Mouse (Mus musculus) intestine, embryonic 14.5 days (tissue): ENCODE results near the gene Scamp1. TPM values are rescaled to one million over a fixed set of nuclear protein-coding genes. Genes with fewer than 3 reads are reported as not detected.

Experiments
- ATAC-seq: fragments of 200-750 bp; cut with Nextera tagmentation; replicated peaks from 2 replicates; pipeline ENCODE4 v1.8.0; 2017; ENCODE audit warnings: low read depth, moderate number of reproducible peaks, moderate TSS enrichment, moderate library complexity; ENCODE audit not compliant: low FRiP score, low TSS enrichment
- DNase-seq: peaks from one replicate; pipeline ENCODE4 v3.0.0-alpha.2; 2018; ENCODE audit warnings: low spot score
- H3K27ac ChIP-seq: fragments of 300-500 bp; sonication (generic); 2 replicates; pipeline ENCODE4 v1.5.1; 2014; ENCODE audit warnings: low read depth, mild to moderate bottlenecking, control low read depth
- H3K27me3 ChIP-seq: fragments of 300-500 bp; sonication (generic); replicated peaks from 2 replicates; pipeline ENCODE4 v1.6.1; 2014; ENCODE audit warnings: low read length, control low read depth; ENCODE audit not compliant: control insufficient read depth, insufficient read depth
- H3K36me3 ChIP-seq: fragments of 300-500 bp; sonication (generic); 2 replicates; pipeline ENCODE4 v1.6.1; 2014; ENCODE audit warnings: low read length, control low read depth; ENCODE audit not compliant: control insufficient read depth, insufficient read depth
- H3K4me1 ChIP-seq: fragments of 300-500 bp; sonication (generic); replicated peaks from 2 replicates; pipeline ENCODE4 v1.6.1; 2014; ENCODE audit warnings: low read length, control low read depth, mixed read lengths; ENCODE audit not compliant: control insufficient read depth, insufficient read depth
- H3K4me2 ChIP-seq: fragments of 300-500 bp; sonication (generic); 2 replicates; pipeline ENCODE4 v1.6.1; 2014; ENCODE audit warnings: low read length
- H3K4me3 ChIP-seq: fragments of 300-500 bp; sonication (generic); 2 replicates; pipeline ENCODE4 v1.5.1; 2014; ENCODE audit warnings: low read depth, low read length, control low read depth, mixed read lengths
- H3K9ac ChIP-seq: fragments of 300-500 bp; sonication (generic); 2 replicates; pipeline ENCODE4 v1.6.1; 2014; ENCODE audit warnings: mild to moderate bottlenecking, low read length
- H3K9me3 ChIP-seq: fragments of 300-500 bp; sonication (generic); 2 replicates; pipeline ENCODE4 v1.6.1; 2016; ENCODE audit warnings: low read length, control low read depth; ENCODE audit not compliant: control insufficient read depth
- WGBS: fragments of 180-500 bp; shearing (Covaris S2); extraction: QIAGEN DNeasy Blood & Tissue Kit; methylation state at CpG from one replicate; pipeline ENCODE4 v1.1.7; 2014; 5-methylcytosine and 5-hydroxymethylcytosine counted together
- polyA plus RNA-seq: library from polyadenylated mRNA; unstranded; fragments of >200 nt; fragmentation: Nextera tagmentation; extraction: Ambion mirVana; gene quantifications from 2 replicates; pipeline ENCODE4 v1.2.1, GENCODE M21; 2014

Gene Scamp1
- polyA plus RNA-seq, 1 experiment from 2014 or later: 30.2 TPM

GRCm38 (mm10) chr13:94254286-94254685, 31.4 kb downstream of the Scamp1 start:
- 75% methylated on average over 3 of the region's 3 CpGs for WGBS

GRCm38 (mm10) chr13:94253052-94253451, 32.6 kb downstream of the Scamp1 start:
- H3K4me1 ChIP-seq: peaks cover 11% of the 10 kb centered on the region
- DNase-seq (no peak), ATAC-seq (no peak)
- H3K9me3 ChIP-seq: no peaks in the 10 kb centered on the region
- no peak overlapping the region for H3K9ac ChIP-seq
- 79% methylated on average over 5 of the region's 5 CpGs for WGBS
- H3K27me3 ChIP-seq: no peaks in the 10 kb centered on the region
- H3K36me3 ChIP-seq: no peaks in the 10 kb centered on the region
- H3K4me3 ChIP-seq: no peak overlapping the region
- H3K27ac ChIP-seq: no peak overlapping the region
- no peak overlapping the region for H3K4me2 ChIP-seq

More at GRCm38 (mm10) chr13:94254286-94254685, 31.4 kb downstream of the Scamp1 start:
- no peaks in the 10 kb centered on the region for H3K27me3 ChIP-seq
- peaks cover 15% of the 10 kb centered on the region for H3K4me1 ChIP-seq
- H3K9ac ChIP-seq: no peak overlapping the region
- no peaks in the 10 kb centered on the region for H3K9me3 ChIP-seq
- no peak overlapping the region for H3K4me3 ChIP-seq
- no peak for ATAC-seq
- no peak overlapping the region for H3K4me2 ChIP-seq
- no peak overlapping the region for H3K27ac ChIP-seq
- DNase-seq: no peak
- H3K36me3 ChIP-seq: no peaks in the 10 kb centered on the region

DNA sequence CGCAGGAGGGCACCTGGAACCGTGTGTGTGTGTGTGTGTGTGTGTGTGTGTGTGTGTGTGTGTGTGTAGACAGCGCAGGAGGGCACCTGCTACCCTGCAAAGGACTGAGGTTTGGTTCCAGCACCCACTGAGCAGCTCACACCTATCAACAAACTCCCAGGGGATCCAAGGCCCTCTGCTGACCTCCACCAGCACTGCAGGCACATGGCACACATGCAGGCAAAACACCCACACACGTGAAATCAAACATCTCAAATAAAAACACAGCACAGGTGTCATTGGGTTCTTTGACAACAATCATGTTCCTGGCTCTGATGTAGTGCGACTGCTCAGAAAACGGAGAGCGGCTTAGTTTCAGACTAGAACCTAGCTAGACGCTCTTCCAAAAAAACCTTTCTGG, 34.9 kb downstream of the Scamp1 start:
- DNase-seq: no peak
- Histone ChIP-seq H3K4me1 (no peaks in the 10 kb centered on the region), H3K27me3 (no peaks in the 10 kb centered on the region), H3K27ac (no peak overlapping the region), H3K36me3 (no peaks in the 10 kb centered on the region), H3K9ac (no peak overlapping the region), H3K4me2 (no peak overlapping the region), H3K9me3 (no peaks in the 10 kb centered on the region), H3K4me3 (no peak overlapping the region)
- 91% methylated on average over 8 of the region's 8 CpGs for WGBS
- ATAC-seq: no peak

DNA sequence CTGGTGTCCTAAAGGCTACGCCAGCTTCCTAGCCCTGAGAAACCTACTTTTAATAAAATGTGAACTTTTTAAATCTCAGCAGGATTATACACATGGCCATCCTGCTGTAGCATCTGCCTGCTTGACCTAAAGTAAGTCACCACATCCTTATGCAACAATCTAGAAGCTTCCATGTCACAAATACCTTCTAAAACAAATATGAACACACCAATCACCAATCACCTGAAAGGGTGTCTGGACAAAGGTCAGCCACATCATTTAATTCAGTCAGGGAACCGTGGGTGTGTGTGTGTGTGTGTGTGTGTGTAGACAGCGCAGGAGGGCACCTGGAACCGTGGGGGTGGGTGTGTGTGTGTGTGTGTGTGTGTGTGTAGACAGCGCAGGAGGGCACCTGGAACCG, 35.5 kb downstream of the Scamp1 start:
- no peaks in the 10 kb centered on the region for H3K36me3 ChIP-seq
- H3K27me3 ChIP-seq: no peaks in the 10 kb centered on the region
- no peak for DNase-seq
- ATAC-seq: no peak
- H3K4me2 ChIP-seq: no peak overlapping the region
- H3K4me3 ChIP-seq: no peak overlapping the region
- 82% methylated on average over 6 of the region's 6 CpGs for WGBS
- H3K27ac ChIP-seq: no peak overlapping the region
- H3K4me1 ChIP-seq: no peaks in the 10 kb centered on the region
- H3K9me3 ChIP-seq: no peaks in the 10 kb centered on the region
- H3K9ac ChIP-seq: no peak overlapping the region

GRCm38 (mm10) chr13:94242897-94243296, 42.8 kb downstream of the Scamp1 start:
- no peak overlapping the region for H3K4me2 ChIP-seq
- no peak overlapping the region for H3K4me3 ChIP-seq
- no peak overlapping the region for H3K27ac ChIP-seq
- ATAC-seq: no peak
- H3K9ac ChIP-seq: no peak overlapping the region
- 83% methylated on average over 2 of the region's 2 CpGs for WGBS
- H3K27me3 ChIP-seq: no peaks in the 10 kb centered on the region
- H3K36me3 ChIP-seq: no peaks in the 10 kb centered on the region
- no peaks in the 10 kb centered on the region for H3K4me1 ChIP-seq
- no peaks in the 10 kb centered on the region for H3K9me3 ChIP-seq
- no peak for DNase-seq

DNA sequence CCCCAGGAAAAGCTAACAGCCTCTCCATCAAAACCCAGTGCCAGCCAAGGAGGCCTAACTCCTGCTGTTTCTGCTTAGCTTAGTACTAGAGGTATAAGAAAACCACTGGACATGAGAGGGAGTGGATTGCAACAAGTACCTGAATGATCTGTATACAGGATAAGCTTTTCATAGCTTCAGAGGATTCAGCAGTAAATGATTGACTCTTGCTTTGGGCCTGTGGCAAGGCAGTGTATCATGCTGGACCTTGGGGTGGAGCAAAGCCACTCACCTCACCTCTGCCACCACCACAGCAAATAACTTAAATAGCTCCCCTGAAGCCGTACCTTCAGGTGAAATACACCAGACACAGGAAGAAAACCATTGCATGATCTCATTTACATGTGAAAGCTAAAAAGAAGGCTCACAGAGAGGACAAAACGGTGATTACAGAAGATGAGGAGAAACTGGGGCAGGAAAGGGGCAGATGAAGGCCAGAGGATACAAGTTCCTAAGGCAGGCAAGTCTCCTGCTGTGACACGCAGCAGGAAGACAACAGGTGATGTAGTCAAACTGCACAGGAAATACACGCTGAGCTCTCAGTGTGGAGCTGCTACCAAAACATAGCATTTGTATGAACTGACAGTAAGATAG, 43.6 kb downstream of the Scamp1 start:
- Histone ChIP-seq H3K36me3 (no peaks in the 10 kb centered on the region), H3K4me3 (no peak overlapping the region), H3K4me1 (no peaks in the 10 kb centered on the region), H3K27ac (no peak overlapping the region), H3K9ac (no peak overlapping the region), H3K27me3 (no peaks in the 10 kb centered on the region), H3K9me3 (no peaks in the 10 kb centered on the region), H3K4me2 (no peak overlapping the region)
- ATAC-seq (no peak), DNase-seq (no peak)
- WGBS: 45% methylated on average over 4 of the region's 4 CpGs

GRCm38 (mm10) chr13:94240873-94241272, 44.8 kb downstream of the Scamp1 start:
- Histone ChIP-seq H3K27me3 (no peaks in the 10 kb centered on the region), H3K9me3 (no peaks in the 10 kb centered on the region), H3K4me3 (no peak overlapping the region), H3K4me1 (no peaks in the 10 kb centered on the region), H3K27ac (no peak overlapping the region), H3K4me2 (no peak overlapping the region), H3K9ac (no peak overlapping the region), H3K36me3 (no peaks in the 10 kb centered on the region)
- no peak for DNase-seq
- ATAC-seq: no peak
- 18% methylated on average over 5 of the region's 5 CpGs for WGBS

- no peaks in the 10 kb centered on the region for H3K36me3 ChIP-seq
- H3K4me1 ChIP-seq: no peaks in the 10 kb centered on the region
- no peaks in the 10 kb centered on the region for H3K27me3 ChIP-seq
- H3K27ac ChIP-seq: no peak overlapping the region
- H3K4me2 ChIP-seq: no peak overlapping the region
- H3K9me3 ChIP-seq: no peaks in the 10 kb centered on the region
- no peak overlapping the region for H3K4me3 ChIP-seq
- no peak overlapping the region for H3K9ac ChIP-seq
- DNase-seq (no peak), ATAC-seq (no peak)
- WGBS: 75% methylated on average over 6 of the region's 6 CpGs
Observed at GRCm38 (mm10) chr13:94240111-94240510, 45.5 kb downstream of the Scamp1 start.

- ATAC-seq: no peak
- no peak for DNase-seq
- 57% methylated on average over 4 of the region's 4 CpGs for WGBS
Observed at GRCm38 (mm10) chr13:94239488-94239887, 46.2 kb downstream of the Scamp1 start.

More at GRCm38 (mm10) chr13:94239488-94239887, 46.2 kb downstream of the Scamp1 start:
- Histone ChIP-seq H3K4me1 (no peaks in the 10 kb centered on the region), H3K27me3 (no peaks in the 10 kb centered on the region), H3K27ac (no peak overlapping the region), H3K4me2 (no peak overlapping the region), H3K9me3 (no peaks in the 10 kb centered on the region), H3K9ac (no peak overlapping the region), H3K36me3 (no peaks in the 10 kb centered on the region), H3K4me3 (no peak overlapping the region)
